Mouse (Mus musculus): ENCODE results near the gene Bsn.

The Bsn gene

GRCm38 (mm10) chr9:108095518-108095917 lies 94.7 kb downstream of the Bsn start:
- in situ Hi-C loops (cut with MboI, MseI) = loop anchor here (5.0 kb wide), 2 partner anchors 42 to 107 kb away; no protein-coding TSS in a partner anchor

DNA sequence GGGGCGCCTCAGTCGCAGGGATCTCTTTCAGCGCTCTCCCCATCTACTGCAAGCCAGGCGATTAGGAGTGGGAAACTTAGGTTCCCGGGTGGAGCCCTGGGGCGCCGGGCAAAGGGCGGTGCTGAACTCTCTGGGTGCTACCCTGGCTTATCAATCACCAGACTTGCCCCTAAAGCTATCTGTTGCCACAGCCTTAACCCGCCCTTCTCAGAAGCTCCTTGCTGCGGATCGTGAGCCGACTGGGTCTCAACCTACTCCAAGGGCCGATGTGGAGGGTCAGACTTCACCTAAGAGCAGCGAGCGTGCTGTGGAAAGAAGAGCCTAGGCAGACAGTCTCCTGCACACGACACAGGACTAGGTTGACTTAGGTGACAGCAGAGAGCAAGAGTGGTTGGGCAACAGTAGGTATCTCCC lies 95.2 kb downstream of the Bsn start:
- in situ Hi-C loops (cut with MboI, MseI) = loop anchor here (5.0 kb wide), 2 partner anchors 42 to 107 kb away; no protein-coding TSS in a partner anchor

GRCm38 (mm10) chr9:108094184-108094941 lies 95.8 kb downstream of the Bsn start, which contains the start of gene Apeh:
Gene Apeh, minus strand, starts transcription at chr9:108094606.
- in situ Hi-C loops (cut with MboI, MseI) = no loop called here

- in situ Hi-C loops (cut with MboI, MseI) = no loop called here
These were observed 96.6 kb downstream of the Bsn start for GRCm38 (mm10) chr9:108093586-108093985.

GRCm38 (mm10) chr9:108090611-108091120 lies 99.5 kb downstream of the Bsn start:
- in situ Hi-C loops (cut with MboI, MseI) = no loop called here

DNA sequence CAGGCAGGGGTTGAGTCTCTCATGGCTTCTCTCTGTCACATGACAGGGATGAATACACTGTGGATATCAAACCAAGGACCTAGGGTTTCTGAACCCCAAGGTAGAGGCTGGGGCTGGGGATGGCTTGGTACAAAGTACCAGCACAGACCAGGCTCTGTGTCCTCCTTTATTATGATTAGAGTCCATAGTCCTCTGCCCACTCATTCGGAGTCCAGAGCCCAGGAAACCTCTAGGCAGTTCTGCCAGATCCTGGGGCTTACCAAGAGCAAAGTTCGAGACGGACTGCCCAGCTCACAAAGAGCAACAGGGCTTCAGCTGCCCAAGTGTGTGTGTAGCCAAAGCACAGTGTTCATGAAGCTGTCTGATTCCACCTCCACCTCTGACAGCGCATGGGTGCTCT lies 104.9 kb downstream of the Bsn start:
- in situ Hi-C loops (cut with MboI, MseI) = no loop called here

GRCm38 (mm10) chr9:108083561-108083960 lies 106.6 kb downstream of the Bsn start:
- in situ Hi-C loops (cut with MboI, MseI) = no loop called here

GRCm38 (mm10) chr9:108082988-108083431 lies 107.2 kb downstream of the Bsn start, which contains the start of gene Rnf123:
Gene Rnf123, minus strand, starts transcription at chr9:108083346.
- in situ Hi-C loops (cut with MboI, MseI) = no loop called here

DNA sequence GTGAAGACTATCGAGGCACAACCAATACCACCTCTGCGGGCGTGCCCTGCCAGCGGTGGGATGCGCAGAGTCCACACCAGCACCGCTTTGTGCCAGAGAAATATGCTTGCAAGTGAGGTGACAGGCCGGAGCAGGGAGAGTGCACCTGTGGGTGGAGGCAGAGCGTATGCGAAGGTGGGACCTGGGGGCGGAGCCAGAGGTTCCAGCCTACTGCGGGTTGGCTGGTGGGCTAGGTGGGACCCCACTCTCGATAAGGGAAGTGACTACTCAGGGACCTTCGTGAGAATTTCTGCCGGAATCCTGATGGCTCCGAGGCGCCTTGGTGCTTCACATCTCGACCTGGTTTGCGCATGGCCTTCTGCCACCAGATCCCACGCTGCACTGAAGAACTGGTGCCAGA lies 107.6 kb downstream of the Bsn start:
- in situ Hi-C loops (cut with MboI, MseI) = no loop called here

- in situ Hi-C loops (cut with MboI, MseI) = no loop called here
These were observed 110.0 kb downstream of the Bsn start, which contains the start of gene Mst1 for GRCm38 (mm10) chr9:108080168-108080567. Gene Mst1, plus strand, starts transcription at chr9:108080436.

GRCm38 (mm10) chr9:108073141-108073930 lies 116.8 kb downstream of the Bsn start:
- in situ Hi-C loops (cut with MboI, MseI) = no loop called here

DNA sequence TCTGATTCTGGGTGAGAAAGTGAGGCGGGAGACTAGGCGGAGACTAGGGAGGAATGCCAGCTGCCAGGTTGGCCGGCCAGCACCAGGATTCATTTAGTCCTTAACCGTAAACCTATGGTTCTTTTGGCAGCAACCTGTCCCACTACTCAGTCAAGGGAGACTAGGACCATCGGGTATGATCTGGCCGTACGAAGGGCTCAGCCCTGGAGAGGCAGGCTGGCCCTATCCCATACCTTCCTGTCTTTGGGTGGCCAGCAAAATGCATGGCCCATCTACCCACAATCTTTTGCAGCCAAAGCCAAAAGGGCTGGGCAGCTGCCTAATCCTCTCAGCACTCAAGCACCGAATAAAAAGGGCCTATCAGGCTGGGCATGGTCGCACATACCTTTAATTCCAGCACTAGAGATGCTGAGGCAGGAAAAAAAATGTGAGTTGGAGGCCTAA lies 117.7 kb downstream of the Bsn start:
- in situ Hi-C loops (cut with MboI, MseI) = no loop called here

GRCm38 (mm10) chr9:108071801-108072200 lies 118.4 kb downstream of the Bsn start:
- in situ Hi-C loops (cut with MboI, MseI) = no loop called here

DNA sequence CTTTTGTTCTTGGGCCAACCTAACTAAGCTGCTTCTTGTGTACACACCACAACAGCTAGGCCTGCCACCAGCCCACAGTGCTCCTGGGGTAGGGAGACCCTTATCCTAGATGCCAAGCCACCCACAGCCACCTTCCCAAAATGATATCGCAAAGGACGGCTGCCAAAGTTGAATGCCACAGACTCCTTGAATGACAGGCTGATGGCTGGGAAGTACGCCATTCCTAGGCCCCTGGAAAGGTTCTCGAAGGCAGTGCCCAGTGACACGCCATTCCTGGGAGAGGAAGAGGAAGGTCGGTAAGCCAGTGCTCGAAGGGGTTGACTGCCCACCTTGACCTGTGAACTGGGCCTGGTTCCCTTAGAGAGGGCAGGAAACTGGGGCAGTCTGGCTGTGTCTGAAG lies 120.7 kb downstream of the Bsn start:
- in situ Hi-C loops (cut with MboI, MseI) = loop anchor here (5.0 to 10.0 kb wide), 4 partner anchors 105 to 167 kb away; no protein-coding TSS in a partner anchor

DNA sequence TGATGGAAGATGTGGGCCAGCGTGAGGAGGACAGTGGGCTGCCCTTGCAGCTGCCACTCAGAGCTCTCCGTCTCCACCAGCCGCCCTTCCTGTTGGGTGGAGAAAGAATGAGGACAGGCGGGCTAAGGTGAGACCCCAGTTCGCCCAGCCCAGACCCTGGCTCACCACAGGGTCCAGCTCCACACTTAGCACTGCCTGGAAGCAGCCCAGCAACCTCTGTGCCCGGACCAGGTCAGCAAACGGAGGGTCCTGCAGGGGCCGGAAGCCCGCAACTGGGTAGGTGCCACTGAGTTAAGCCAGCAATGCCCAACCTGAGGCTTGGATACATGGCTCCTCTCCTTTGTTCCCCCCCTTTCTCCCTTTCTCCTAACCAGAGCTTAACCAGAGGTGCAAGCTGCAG lies 121.2 kb downstream of the Bsn start:
- in situ Hi-C loops (cut with MboI, MseI) = loop anchor here (5.0 to 10.0 kb wide), 4 partner anchors 104 to 167 kb away; no protein-coding TSS in a partner anchor

DNA sequence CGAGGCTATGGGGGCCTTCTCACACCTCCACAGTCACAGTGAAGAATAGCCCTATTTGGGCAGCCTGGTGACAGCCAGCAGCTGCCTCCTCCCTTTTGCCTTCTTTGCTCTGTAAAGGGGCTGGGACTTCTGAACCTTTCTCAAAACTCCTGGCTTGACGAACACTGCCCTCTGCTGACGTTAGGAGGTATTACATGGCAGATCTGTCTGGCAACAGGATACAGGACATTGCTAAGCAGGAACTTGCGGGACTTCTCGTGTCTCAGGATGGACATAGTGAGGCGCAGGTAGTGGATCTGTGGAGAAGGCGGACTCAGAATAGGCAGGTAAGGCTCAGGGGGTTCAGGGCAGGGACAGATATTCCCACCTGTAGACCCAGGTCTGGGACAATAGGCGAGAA lies 122.3 kb downstream of the Bsn start:
- in situ Hi-C loops (cut with MboI, MseI) = loop anchor here (5.0 to 10.0 kb wide), 4 partner anchors 103 to 166 kb away; no protein-coding TSS in a partner anchor

DNA sequence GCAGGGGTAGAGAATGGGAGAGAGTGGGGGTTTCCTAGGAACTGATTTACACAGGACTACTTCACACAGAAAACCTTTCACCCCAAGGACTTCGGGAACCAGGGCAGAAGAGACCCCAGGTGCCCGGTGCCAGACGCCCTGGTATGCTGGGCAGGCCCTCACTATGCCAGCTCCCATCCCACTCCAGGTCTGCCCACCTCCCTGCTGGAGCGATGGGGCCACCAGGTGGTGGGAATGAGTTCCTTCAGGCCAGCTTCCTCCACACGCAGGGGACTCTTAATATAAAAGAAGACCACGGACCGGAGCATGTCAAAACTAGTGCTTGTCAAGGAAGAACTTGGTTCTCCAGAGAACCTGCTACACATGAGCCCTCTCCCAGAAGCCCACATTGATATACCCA lies 123.0 kb downstream of the Bsn start:
- in situ Hi-C loops (cut with MboI, MseI) = loop anchor here (5.0 to 10.0 kb wide), 4 partner anchors 102 to 165 kb away; no protein-coding TSS in a partner anchor

DNA sequence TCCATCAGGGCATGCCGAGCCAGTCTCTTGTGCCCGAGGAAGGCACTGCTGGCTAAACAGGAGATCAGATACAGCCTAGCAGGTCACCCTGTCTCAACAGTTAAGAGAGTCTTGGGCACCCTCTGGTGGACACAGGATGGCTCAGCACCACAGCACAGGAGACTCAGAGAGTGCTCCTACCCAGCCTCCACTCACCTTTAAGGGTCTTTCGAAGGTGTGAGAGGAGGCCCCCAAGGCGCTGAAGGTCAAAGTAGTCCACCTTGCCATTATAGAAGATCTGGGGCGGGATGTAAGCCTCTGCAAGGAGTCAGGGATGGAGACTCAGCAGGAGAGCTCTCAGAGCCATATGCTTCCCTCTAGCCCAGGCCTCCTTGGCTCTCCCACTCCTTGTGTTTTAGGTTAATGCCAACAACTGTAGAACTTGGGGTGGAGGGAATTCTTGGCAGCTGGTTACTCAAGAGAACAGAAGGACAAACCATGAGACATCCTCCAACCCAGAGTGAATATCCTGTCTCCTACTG lies 124.6 kb downstream of the Bsn start:
- in situ Hi-C loops (cut with MboI, MseI) = loop anchor here (5.0 to 10.0 kb wide), 4 partner anchors 101 to 163 kb away; no protein-coding TSS in a partner anchor

GRCm38 (mm10) chr9:108063361-108063760 lies 126.8 kb downstream of the Bsn start:
- in situ Hi-C loops (cut with MboI, MseI) = loop anchor here in 1 of 2 experiments (10.0 kb wide), 1 partner anchor 99 kb away; no protein-coding TSS in a partner anchor

GRCm38 (mm10) chr9:108062142-108062541 lies 128.0 kb downstream of the Bsn start:
- in situ Hi-C loops (cut with MboI, MseI) = loop anchor here in 1 of 2 experiments (10.0 kb wide), 1 partner anchor 97 kb away; no protein-coding TSS in a partner anchor

- in situ Hi-C loops (cut with MboI, MseI) = no loop called here
These were observed 131.9 kb downstream of the Bsn start for GRCm38 (mm10) chr9:108058291-108058690.
